Mouse (Mus musculus) liver (tissue): ENCODE data around the gene Fam131a.

Source experiments
- DNase-seq: peaks from one replicate; pipeline ENCODE4 v3.0.0-alpha.2; 2020; ENCODE audit warnings: mixed read lengths

Gene Fam131a

DNA sequence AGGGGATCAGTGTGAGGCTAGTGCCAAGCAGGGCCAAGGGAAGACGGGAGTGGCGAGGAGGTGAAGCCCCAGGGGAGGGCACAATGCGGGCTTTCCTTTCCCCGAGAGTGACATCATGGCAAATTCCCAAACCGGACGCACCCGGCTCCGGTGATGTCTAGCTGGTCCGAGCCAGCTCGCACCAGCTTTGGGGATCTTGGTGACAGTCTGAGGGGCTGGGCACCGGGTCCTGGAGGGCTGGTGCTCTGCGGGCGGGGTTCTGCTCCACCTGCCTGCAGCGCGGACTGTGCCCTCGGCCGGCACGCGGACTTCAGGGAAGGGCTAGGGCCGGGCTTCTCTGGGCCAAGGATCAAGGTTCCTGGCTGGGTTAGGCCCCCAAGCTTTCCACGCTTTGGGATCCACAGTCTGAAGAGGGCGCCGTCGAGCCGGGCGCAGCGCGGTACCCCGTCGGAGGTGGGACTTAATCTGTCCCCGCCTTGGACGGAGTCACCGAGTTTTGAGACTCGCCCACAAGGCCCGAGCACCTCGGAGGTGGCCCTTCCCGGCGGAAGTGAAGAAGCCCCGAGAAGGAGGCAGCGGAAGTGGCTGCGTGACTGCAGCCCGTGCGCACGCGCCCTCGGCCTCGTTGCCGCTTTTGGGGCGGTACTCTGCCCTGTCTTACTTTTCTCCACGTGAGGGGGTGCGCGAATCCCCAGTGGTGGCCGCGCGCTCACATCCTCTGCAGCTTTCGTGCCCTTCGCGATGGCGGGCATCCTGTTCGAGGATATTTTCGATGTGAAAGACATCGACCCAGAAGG lies 24.3 kb downstream of the Fam131a start, which contains the start of the genes Polr2h and Clcn2:
Gene Polr2h, plus strand, starts transcription at position 485 of the 797 bp plus-strand sequence.
Gene Clcn2, minus strand, starts transcription at position 566 of the 797 bp plus-strand sequence.
- peak; percentile 98 for DNase-seq

- DNase-seq = no peak
Observed at GRCm38 (mm10) chr16:20717978-20718670, 25.1 kb downstream of the Fam131a start.

GRCm38 (mm10) chr16:20721808-20722207 lies 28.8 kb downstream of the Fam131a start:
- no peak for DNase-seq

- no peak for DNase-seq
Observed at GRCm38 (mm10) chr16:20722736-20723135, 29.7 kb downstream of the Fam131a start.

DNA sequence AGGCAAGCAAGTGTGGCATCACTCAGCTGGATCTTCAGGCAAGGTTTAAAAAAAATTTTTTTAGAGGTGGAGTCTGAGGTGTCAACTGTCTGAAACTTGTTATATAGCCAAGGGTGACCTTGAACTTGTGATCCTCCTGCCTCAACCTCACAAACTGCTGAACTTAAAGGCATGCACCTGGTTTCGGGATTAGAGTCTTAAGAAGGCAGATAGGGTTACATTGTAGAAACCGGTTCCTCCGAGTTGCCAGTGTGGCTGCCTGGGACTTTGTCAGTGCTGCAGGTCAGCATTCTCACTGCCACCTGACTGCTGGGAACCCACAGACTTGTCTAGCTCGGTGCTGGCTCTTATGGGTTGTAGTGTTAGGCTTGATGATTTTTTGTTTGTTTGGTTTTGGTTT lies 30.2 kb downstream of the Fam131a start:
- DNase-seq = no peak

GRCm38 (mm10) chr16:20724338-20724748 lies 31.3 kb downstream of the Fam131a start:
- DNase-seq = peak; percentile 68

DNA sequence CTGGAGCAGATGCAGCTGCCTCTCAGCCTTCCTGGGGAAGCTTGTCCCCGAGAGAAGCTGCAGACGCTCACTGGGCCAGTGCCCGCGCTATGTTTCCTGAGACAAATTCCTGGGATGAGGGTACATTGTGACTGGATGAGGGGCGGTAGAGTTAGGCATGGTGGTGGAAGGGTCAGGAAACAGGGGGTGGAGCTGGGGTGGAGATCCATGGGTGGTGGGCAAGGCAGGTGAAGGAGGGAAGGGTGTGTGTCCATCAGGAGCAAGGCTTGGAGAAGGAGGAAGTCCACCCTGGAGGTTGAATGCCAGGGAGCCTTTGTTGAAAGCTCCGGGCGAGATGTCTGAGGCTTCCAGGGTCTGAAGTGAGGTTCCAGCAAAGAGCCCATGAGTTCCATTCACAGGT lies 32.3 kb downstream of the Fam131a start:
- no peak for DNase-seq

DNA sequence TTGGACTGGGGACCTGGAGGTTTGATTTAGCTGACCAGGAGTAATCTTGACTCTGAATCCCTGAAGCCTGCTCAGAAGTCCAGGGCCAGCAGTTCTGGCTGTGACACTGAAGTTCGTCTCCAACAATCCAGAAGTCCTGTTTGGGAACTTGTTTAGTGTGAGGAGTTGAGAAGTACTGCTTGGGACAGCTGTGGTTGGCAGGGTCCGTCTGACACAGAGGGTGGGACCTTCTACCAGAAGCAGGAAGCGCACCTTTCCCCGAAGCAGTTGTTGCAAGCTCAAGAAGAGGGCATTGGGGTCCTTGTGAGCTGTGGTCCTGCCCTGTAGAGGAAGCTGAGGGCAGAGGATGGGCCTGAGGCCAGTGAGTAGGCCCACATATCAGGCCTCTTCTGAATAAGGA lies 32.7 kb downstream of the Fam131a start:
- no peak for DNase-seq

DNA sequence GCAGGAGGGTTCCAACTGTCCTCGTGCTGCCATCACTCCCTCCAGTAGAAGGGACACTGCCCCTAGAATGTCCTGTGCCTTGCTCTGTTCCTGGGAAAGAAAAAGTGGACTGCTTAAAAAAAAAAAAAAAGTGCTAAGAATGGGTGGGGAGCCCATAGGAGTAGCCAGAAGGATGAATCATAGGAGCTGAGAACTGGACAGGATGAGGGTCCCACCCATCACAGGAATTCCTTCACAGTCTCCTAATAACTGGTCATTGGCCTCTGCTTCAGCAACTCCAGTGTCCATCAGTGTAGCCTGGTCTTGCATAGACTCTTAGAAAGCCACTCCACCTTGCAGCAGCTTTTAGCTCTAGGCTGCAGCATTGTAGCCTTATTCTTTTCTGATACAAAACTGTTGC lies 33.3 kb downstream of the Fam131a start:
- no peak for DNase-seq

GRCm38 (mm10) chr16:20730293-20730711 lies 37.3 kb downstream of the Fam131a start:
- peak; percentile 44 for DNase-seq

GRCm38 (mm10) chr16:20731688-20732087 lies 38.6 kb downstream of the Fam131a start:
- DNase-seq = no peak

DNA sequence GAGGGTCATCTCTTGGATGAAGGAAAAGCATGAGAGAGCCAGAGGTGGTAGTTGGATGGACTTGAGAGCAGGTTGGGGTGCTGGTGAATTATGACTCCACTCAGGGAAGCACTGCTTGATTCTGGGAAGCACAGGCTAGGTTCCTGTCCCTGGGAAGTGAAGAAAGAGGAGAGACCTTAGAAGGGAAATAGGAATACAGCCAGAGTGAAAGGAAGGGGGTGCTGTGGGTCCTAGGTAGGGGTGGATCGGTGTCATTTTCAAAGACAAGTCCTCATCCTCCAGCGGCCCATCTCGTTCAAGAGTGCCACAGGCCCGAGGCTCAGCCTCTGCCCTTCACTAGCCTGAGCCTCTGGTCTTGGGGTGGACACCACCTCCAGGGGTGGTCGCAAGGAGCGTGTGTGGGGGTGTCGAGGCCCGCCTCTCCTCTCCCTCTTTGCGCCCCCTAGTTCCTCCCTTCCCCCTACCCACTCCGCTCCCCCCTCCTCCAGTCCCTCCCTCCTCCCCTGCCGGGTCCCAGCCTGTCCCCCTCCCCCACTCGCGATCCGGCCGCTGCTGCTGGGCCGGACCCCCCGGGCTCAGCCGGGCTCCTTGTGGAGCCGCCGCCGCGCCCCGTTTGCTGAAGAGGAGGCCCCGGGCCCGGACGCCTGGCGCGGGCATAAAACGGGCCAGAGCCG lies 39.3 kb downstream of the Fam131a start:
- no peak for DNase-seq

GRCm38 (mm10) chr16:20732925-20733730 lies 40.1 kb downstream of the Fam131a start, which contains the start of gene Chrd:
TSS of gene Chrd (plus strand) at chr16:20733127.
- DNase-seq = peak; percentile 61

GRCm38 (mm10) chr16:20733731-20734730 lies 41.0 kb downstream of the Fam131a start, which contains the start of gene Thpo:
TSS of gene Thpo (minus strand) at chr16:20734511.
- no peak for DNase-seq

DNA sequence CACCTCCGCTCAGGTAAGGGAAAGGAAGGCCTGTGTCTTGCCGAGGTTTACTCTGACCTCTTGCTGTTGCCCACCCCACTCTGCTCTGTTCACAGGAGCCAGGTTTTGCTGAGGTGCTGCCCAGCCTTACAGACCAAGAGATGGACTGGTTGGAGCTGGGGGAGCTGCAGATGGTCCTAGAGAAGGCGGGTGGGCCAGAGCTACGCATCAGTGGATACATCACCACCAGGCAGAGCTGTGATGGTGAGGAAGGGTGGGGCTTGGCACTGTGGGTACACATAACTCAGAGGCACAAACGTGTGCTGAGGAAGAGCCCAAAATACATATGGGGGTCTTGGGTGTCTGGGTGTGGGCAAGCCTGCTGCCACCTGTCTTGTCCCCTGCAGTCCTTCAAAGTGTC lies 42.6 kb downstream of the Fam131a start:
- no peak for DNase-seq

- no peak for DNase-seq
Observed at GRCm38 (mm10) chr16:20736168-20736567, 43.1 kb downstream of the Fam131a start.

GRCm38 (mm10) chr16:20736823-20737222 lies 43.8 kb downstream of the Fam131a start:
- DNase-seq = no peak

GRCm38 (mm10) chr16:20739845-20740244 lies 46.8 kb downstream of the Fam131a start:
- no peak for DNase-seq

DNA sequence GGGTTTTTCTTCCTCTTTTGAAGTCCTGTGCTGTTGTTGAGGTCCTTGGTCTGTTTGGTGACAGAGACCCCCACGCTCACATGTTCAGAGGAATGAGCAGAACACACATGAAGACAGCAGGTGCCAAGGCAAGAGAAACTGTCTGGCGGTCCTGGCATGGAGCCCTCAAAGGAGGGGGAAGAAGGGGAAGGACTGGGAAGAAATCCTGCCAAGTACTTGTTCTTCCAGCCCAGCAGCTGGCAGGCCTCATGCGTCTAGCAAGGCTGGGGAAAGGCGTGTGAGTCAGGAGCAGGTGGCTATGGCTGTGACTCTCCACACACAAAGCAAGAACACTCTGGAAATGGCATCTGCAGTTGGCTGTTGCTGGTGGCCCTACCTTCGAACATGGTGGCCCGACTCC lies 53.6 kb downstream of the Fam131a start:
- no peak for DNase-seq

- no peak for DNase-seq
Observed at GRCm38 (mm10) chr16:20750518-20750917, 57.5 kb downstream of the Fam131a start.
